Mouse (Mus musculus) macrophage (primary cell): ENCODE measurements around the gene Ifi47. TPM values are rescaled to one million over a fixed set of nuclear protein-coding genes. Genes with fewer than 3 reads are reported as not detected.

Experiments used
- polyA plus RNA-seq: library from polyadenylated mRNA; stranded (reverse); fragments of 250-400 nt; gene quantifications from 3 replicates; pipeline ENCODE4 v1.2.4, GENCODE M21; 2018; ENCODE audit warnings: inconsistent platforms

The Ifi47 gene
- polyA plus RNA-seq, 1 experiment from 2014 or later: 34.8 TPM

Other genes with a start within 250 kb of the Ifi47 start
- 0.75 to 2.7 TPM (median 1.7 TPM) in 3 replicates for gene Gm12184, start 249.9 kb upstream of the Ifi47 start, polyA plus RNA-seq
- gene Irgm1, start 204.9 kb upstream of the Ifi47 start, polyA plus RNA-seq: 118 to 323 TPM (median 130 TPM) in 3 replicates
- gene Gm5431, start 174.4 kb upstream of the Ifi47 start, polyA plus RNA-seq: 43.5 to 99.6 TPM (median 62.6 TPM) in 3 replicates
- 12.3 to 45.7 TPM (median 19.2 TPM) in 3 replicates for gene Psme2b, start 130.4 kb upstream of the Ifi47 start, polyA plus RNA-seq
- 1.7 to 2.7 TPM (median 2.5 TPM) in 3 replicates for gene Olfr56, start 97.7 kb upstream of the Ifi47 start, polyA plus RNA-seq
- 13.0 to 45.0 TPM (median 18.5 TPM) in 3 replicates for gene 9930111J21Rik1, start 97.2 kb upstream of the Ifi47 start, polyA plus RNA-seq
- gene Gm12185, start 84.4 kb upstream of the Ifi47 start, polyA plus RNA-seq: 0.58 to 2.3 TPM (median 0.77 TPM) in 3 replicates
- gene Tgtp1, start 82.4 kb upstream of the Ifi47 start, polyA plus RNA-seq: 0.63 to 6.2 TPM (median 1.7 TPM) in 3 replicates
- 39.3 to 117 TPM (median 92.6 TPM) in 3 replicates for gene 9930111J21Rik2, start 25.3 kb upstream of the Ifi47 start, polyA plus RNA-seq
- 27.3 to 134 TPM (median 32.0 TPM) in 3 replicates for gene Tgtp2, start 12.4 kb upstream of the Ifi47 start, polyA plus RNA-seq
- not detected in 3 replicates for gene Olfr1396, start 38.3 kb downstream of the Ifi47 start, polyA plus RNA-seq
- not detected in 3 replicates for gene Olfr1395, start 65.7 kb downstream of the Ifi47 start, polyA plus RNA-seq
- not detected in 3 replicates for gene Olfr1394, start 77.8 kb downstream of the Ifi47 start, polyA plus RNA-seq
- 0.06 TPM in 1 of 3 replicates, not detected in the others for gene Btnl9, start 110.6 kb downstream of the Ifi47 start, polyA plus RNA-seq
- gene Zfp62, start 126.7 kb downstream of the Ifi47 start, polyA plus RNA-seq: 20.8 to 33.5 TPM (median 22.4 TPM) in 3 replicates
- gene Mgat1, start 167.6 kb downstream of the Ifi47 start, polyA plus RNA-seq: 43.2 to 95.3 TPM (median 69.7 TPM) in 3 replicates
- not detected in 3 replicates for gene Olfr1393, start 201.7 kb downstream of the Ifi47 start, polyA plus RNA-seq
- 0.16 TPM in 1 of 3 replicates, not detected in the others for gene Olfr1392, start 208.7 kb downstream of the Ifi47 start, polyA plus RNA-seq
- not detected in 3 replicates for gene Olfr10, start 228.2 kb downstream of the Ifi47 start, polyA plus RNA-seq
- not detected in 3 replicates for gene Olfr1391, start 246.2 kb downstream of the Ifi47 start, polyA plus RNA-seq